Mouse (Mus musculus): ENCODE measurements around the gene Retnlb. TPM values are rescaled to one million over a fixed set of nuclear protein-coding genes. Genes with fewer than 3 reads are reported as not detected.
"Not testable (repeated sequence)": the region's sequence is repeated elsewhere in the genome, so short reads cannot be mapped to it uniquely, and the experiment has no call there.

Gene Retnlb
- polyA plus RNA-seq, 1 experiment, result not detected

GRCm38 (mm10) chr16:48842266-48842665 is 25.6 kb downstream of the Retnlb start, which contains the start of gene Retnla:
TSS of gene Retnla (plus strand) at chr16:48842551.
- H3K27me3 ChIP-seq (ENCODE audit: control insufficient read depth, insufficient read depth, low read length, poor library complexity, severe bottlenecking), result no peaks in the 10 kb centered on the region
- TF ChIP-seq CTCF (IDR thresholded peaks at IDR 0.05; ENCODE audit: low read depth, low read length) (no peak), POLR2A (IDR thresholded peaks at IDR 0.05; ENCODE audit: insufficient read depth, low read length) (no peak), EP300 (IDR thresholded peaks at IDR 0.05; ENCODE audit: insufficient read depth, low read depth, low read length) (no peak)

DNA sequence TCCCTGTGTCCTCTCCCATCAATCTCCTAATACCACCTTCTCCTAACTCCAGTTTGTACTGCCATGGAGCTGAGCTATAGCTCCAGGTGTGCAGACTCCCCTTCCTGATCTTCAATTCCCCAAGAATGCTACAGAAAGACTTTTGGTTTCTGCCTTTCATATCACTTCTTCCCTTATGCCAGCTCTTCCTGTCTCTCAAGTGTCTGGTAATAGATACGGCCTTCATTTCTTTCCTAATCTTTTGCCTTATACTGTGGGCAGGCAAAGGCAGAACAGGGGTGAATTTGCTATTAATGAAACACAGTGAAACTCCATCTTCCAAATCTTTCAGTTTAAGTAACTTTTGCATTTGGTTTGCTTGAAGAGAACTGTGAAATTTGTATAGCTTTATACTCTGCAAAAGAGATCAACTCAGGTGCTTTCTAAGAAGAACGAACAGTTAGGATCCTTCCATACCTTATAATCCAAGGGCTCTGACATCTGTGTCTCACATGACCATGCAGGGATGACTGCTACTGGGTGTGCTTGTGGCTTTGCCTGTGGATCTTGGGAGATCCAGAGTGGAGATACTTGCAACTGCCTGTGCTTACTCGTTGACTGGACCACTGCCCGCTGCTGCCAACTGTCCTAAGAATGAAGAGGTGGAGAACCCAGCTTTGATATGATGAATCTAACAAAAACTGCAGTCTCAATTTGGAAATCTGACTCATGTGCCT is 27.2 kb downstream of the Retnlb start:
- TF ChIP-seq EP300 (IDR thresholded peaks at IDR 0.05; ENCODE audit: insufficient read depth, low read depth, low read length), result no peak
- TF ChIP-seq POLR2A (IDR thresholded peaks at IDR 0.05; ENCODE audit: insufficient read depth, low read length), result no peak
- no peak for TF ChIP-seq CTCF (IDR thresholded peaks at IDR 0.05; ENCODE audit: low read depth, low read length)

More at GRCm38 (mm10) chr16:48842266-48842665, 25.6 kb downstream of the Retnlb start, which contains the start of gene Retnla:
- Histone ChIP-seq H3K4me1 (ENCODE audit: control insufficient read depth, insufficient read depth, low read length) (no peaks in the 10 kb centered on the region), H3K9ac (ENCODE audit: low read depth, poor library complexity, severe bottlenecking) (no peak within 1 kb of the TSS), H3K4me3 (ENCODE audit: low read depth, low read length) (no peak within 1 kb of the TSS), H3K36me3 (ENCODE audit: control insufficient read depth, insufficient read depth, low read length, poor library complexity, severe bottlenecking) (no peaks in the 10 kb centered on the region), H3K27ac (ENCODE audit: insufficient read depth, low read length) (no peak within 1 kb of the TSS), H3K9me3 (replicated peaks; ENCODE audit: control insufficient read depth, insufficient read depth, low read length, poor library complexity, severe bottlenecking) (peaks cover 5% of the 10 kb centered on the region)

DNA sequence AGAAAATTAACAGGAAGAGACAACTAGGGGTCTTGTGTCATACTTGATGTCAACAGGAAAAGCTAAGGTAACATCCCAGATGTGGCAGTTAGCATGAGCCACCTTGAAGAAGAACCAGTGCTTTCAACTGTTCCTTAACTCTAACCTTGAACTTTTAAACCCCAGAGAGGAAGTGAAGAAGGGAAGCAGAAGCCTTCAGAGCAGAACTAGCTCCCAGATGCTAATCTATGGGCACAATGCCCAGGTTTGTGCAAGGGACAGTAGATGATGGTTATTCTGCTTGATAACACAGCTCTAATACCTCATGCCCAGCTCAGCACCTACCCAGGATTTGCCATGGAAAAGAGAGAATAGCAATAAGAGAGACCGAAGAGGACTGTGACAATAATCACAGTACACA is 48.3 kb downstream of the Retnlb start:
- not testable (repeated sequence) for H3K9ac ChIP-seq (ENCODE audit: low read depth, poor library complexity, severe bottlenecking); H3K4me3 ChIP-seq (ENCODE audit: low read depth, low read length); H3K36me3 ChIP-seq (ENCODE audit: control insufficient read depth, insufficient read depth, low read length, poor library complexity, severe bottlenecking); H3K9me3 ChIP-seq (replicated peaks; ENCODE audit: control insufficient read depth, insufficient read depth, low read length, poor library complexity, severe bottlenecking); H3K27me3 ChIP-seq (ENCODE audit: control insufficient read depth, insufficient read depth, low read length, poor library complexity, severe bottlenecking); H3K4me1 ChIP-seq (ENCODE audit: control insufficient read depth, insufficient read depth, low read length); H3K27ac ChIP-seq (ENCODE audit: insufficient read depth, low read length)

More for the DNA sequence above, 27.2 kb downstream of the Retnlb start:
- no peaks in the 10 kb centered on the region for H3K27me3 ChIP-seq (ENCODE audit: control insufficient read depth, insufficient read depth, low read length, poor library complexity, severe bottlenecking)
- no peak overlapping the region for H3K9ac ChIP-seq (ENCODE audit: low read depth, poor library complexity, severe bottlenecking)
- peaks cover 5% of the 10 kb centered on the region for H3K9me3 ChIP-seq (replicated peaks; ENCODE audit: control insufficient read depth, insufficient read depth, low read length, poor library complexity, severe bottlenecking)
- H3K36me3 ChIP-seq (ENCODE audit: control insufficient read depth, insufficient read depth, low read length, poor library complexity, severe bottlenecking), result no peaks in the 10 kb centered on the region
- no peaks in the 10 kb centered on the region for H3K4me1 ChIP-seq (ENCODE audit: control insufficient read depth, insufficient read depth, low read length)
- H3K4me3 ChIP-seq (ENCODE audit: low read depth, low read length), result no peak overlapping the region
- H3K27ac ChIP-seq (ENCODE audit: insufficient read depth, low read length), result no peak overlapping the region

DNA sequence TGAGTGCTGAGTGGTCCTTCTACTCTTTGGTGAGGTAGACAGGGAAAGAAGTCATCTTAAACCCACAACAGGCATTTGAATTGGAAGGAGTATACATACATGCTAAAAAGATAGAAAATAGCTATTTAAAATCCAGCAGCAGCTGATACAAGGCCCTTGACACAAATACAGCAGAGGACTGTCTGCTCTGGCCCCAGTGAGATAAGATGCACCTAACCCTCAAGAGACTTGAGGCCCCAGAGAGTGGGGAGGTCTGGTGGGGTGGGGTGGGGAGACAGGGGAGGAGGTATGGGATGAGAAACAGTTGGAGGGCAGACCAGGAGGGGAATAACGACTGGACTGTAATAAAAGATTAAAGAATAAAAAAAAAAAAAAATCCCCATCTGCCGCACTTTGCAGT is 51.0 kb downstream of the Retnlb start:
- Histone ChIP-seq H3K4me1 (ENCODE audit: control insufficient read depth, insufficient read depth, low read length) (no peaks in the 10 kb centered on the region), H3K27me3 (ENCODE audit: control insufficient read depth, insufficient read depth, low read length, poor library complexity, severe bottlenecking) (no peaks in the 10 kb centered on the region), H3K4me3 (ENCODE audit: low read depth, low read length) (no peak overlapping the region), H3K9me3 (replicated peaks; ENCODE audit: control insufficient read depth, insufficient read depth, low read length, poor library complexity, severe bottlenecking) (no peaks in the 10 kb centered on the region), H3K9ac (ENCODE audit: low read depth, poor library complexity, severe bottlenecking) (no peak overlapping the region), H3K27ac (ENCODE audit: insufficient read depth, low read length) (no peak overlapping the region), H3K36me3 (ENCODE audit: control insufficient read depth, insufficient read depth, low read length, poor library complexity, severe bottlenecking) (no peaks in the 10 kb centered on the region)
- TF ChIP-seq EP300 (IDR thresholded peaks at IDR 0.05; ENCODE audit: insufficient read depth, low read depth, low read length) (no peak), CTCF (IDR thresholded peaks at IDR 0.05; ENCODE audit: low read depth, low read length) (no peak), POLR2A (IDR thresholded peaks at IDR 0.05; ENCODE audit: insufficient read depth, low read length) (no peak)

Other genes with a start within 250 kb of the Retnlb start
- gene Trat1, start 44.8 kb upstream of the Retnlb start, polyA plus RNA-seq (2011; ENCODE audit: insufficient read depth, insufficient read length, low read depth, missing spikeins), result not detected in 2 replicates
- not detected in 2 replicates for gene Retnla, start 25.7 kb downstream of the Retnlb start, polyA plus RNA-seq (2011; ENCODE audit: insufficient read depth, insufficient read length, low read depth, missing spikeins)
- not detected in 2 replicates for gene Retnlg, start 55.8 kb downstream of the Retnlb start, polyA plus RNA-seq (2011; ENCODE audit: insufficient read depth, insufficient read length, low read depth, missing spikeins)
- 33.4 and 39.4 TPM in 2 replicates for gene Dzip3, start 177.3 kb downstream of the Retnlb start, polyA plus RNA-seq (2011; ENCODE audit: insufficient read depth, insufficient read length, low read depth, missing spikeins)
- 119 and 120 TPM in 2 replicates for gene Cip2a, start 177.3 kb downstream of the Retnlb start, polyA plus RNA-seq (2011; ENCODE audit: insufficient read depth, insufficient read length, low read depth, missing spikeins)
- not detected in 2 replicates for gene Myh15, start 240.6 kb downstream of the Retnlb start, polyA plus RNA-seq (2011; ENCODE audit: insufficient read depth, insufficient read length, low read depth, missing spikeins)

Measured in ES-Bruce4 (cell line).